Mouse (Mus musculus) lung, embryonic 14.5 days (tissue): ENCODE results near the gene E130114P18Rik. TPM values are rescaled to one million over a fixed set of nuclear protein-coding genes. Genes with fewer than 3 reads are reported as not detected.

ENCODE experiments used
- ATAC-seq: fragments of 200-750 bp; cut with Nextera tagmentation; 2 replicates; pipeline ENCODE4 v1.8.0; 2017; ENCODE audit warnings: mild to moderate bottlenecking, moderate TSS enrichment, moderate library complexity; ENCODE audit not compliant: insufficient read depth
- DNase-seq: peaks from one replicate; pipeline ENCODE4 v3.0.0-alpha.2; 2015
- H3K27ac ChIP-seq: fragments of 300-500 bp; sonication (generic); 2 replicates; pipeline ENCODE4 v1.5.1; 2014; ENCODE audit warnings: low read depth, mild to moderate bottlenecking, moderate library complexity
- H3K27me3 ChIP-seq: fragments of 300-500 bp; sonication (generic); 2 replicates; pipeline ENCODE4 v1.6.1; 2014; ENCODE audit warnings: low read length, control low read depth; ENCODE audit not compliant: insufficient read depth
- H3K36me3 ChIP-seq: fragments of 300-500 bp; sonication (generic); 2 replicates; pipeline ENCODE4 v1.6.1; 2014; ENCODE audit warnings: control low read depth; ENCODE audit not compliant: insufficient read depth
- H3K4me1 ChIP-seq: fragments of 300-500 bp; sonication (generic); 2 replicates; pipeline ENCODE4 v1.6.1; 2014; ENCODE audit warnings: antibody characterized with exemption, control low read depth; ENCODE audit not compliant: insufficient read depth
- H3K4me2 ChIP-seq: fragments of 300-500 bp; sonication (generic); 2 replicates; pipeline ENCODE4 v1.6.1; 2014; ENCODE audit warnings: mild to moderate bottlenecking
- H3K4me3 ChIP-seq: fragments of 300-500 bp; sonication (generic); 2 replicates; pipeline ENCODE4 v1.5.1; 2014; ENCODE audit warnings: low read depth, low read length
- H3K9ac ChIP-seq: fragments of 300-500 bp; sonication (generic); 2 replicates; pipeline ENCODE4 v1.6.1; 2014
- H3K9me3 ChIP-seq: fragments of 300-500 bp; sonication (generic); 2 replicates; pipeline ENCODE4 v1.6.1; 2016; ENCODE audit warnings: low read depth, low read length, control low read depth
- CTCF ChIP-seq: IDR thresholded peaks from 2 replicates; pipeline ENCODE4 v1.5.1; 2016; ENCODE audit warnings: antibody characterized with exemption, low read depth
- WGBS: fragments of 180-500 bp; shearing (Covaris S2); extraction: QIAGEN DNeasy Blood & Tissue Kit; methylation state at CpG from one replicate; pipeline ENCODE4 v1.1.7; 2014; 5-methylcytosine and 5-hydroxymethylcytosine counted together
- polyA plus RNA-seq: library from polyadenylated mRNA; unstranded; fragments of >200 nt; fragmentation: Nextera tagmentation; extraction: Ambion mirVana; gene quantifications from 2 replicates; pipeline ENCODE4 v1.2.1, GENCODE M21; 2014

The E130114P18Rik gene
- polyA plus RNA-seq, 1 experiment from 2014 or later = 0.84 TPM

GRCm38 (mm10) chr4:97695414-97696040, 82.4 kb downstream of the E130114P18Rik start:
- DNase-seq = peak; percentile 54
- Histone ChIP-seq H3K27ac (no peak overlapping the region), H3K4me3 (no peak overlapping the region), H3K9ac (no peak overlapping the region), H3K9me3 (no peaks in the 10 kb centered on the region), H3K27me3 (no peaks in the 10 kb centered on the region), H3K4me2 (no peak overlapping the region), H3K36me3 (no peaks in the 10 kb centered on the region), H3K4me1 (peaks cover 5% of the 10 kb centered on the region; the same call in 1 of the 2 replicates)
- 70% methylated on average over 7 of the region's 7 CpGs for WGBS
- no peak for ATAC-seq
- no peak for TF ChIP-seq CTCF

- TF ChIP-seq CTCF = no peak
- Histone ChIP-seq H3K27ac (no peak overlapping the region), H3K4me2 (no peak overlapping the region), H3K9me3 (no peaks in the 10 kb centered on the region), H3K9ac (no peak overlapping the region), H3K36me3 (no peaks in the 10 kb centered on the region), H3K27me3 (no peaks in the 10 kb centered on the region), H3K4me1 (peaks cover 5% of the 10 kb centered on the region), H3K4me3 (no peak overlapping the region)
- ATAC-seq (no peak), DNase-seq (no peak)
- WGBS = 71% methylated on average over 4 of the region's 4 CpGs
Measured at GRCm38 (mm10) chr4:97693931-97694330, 83.9 kb downstream of the E130114P18Rik start.

- TF ChIP-seq CTCF = no peak
- Histone ChIP-seq H3K4me3 (no peak overlapping the region), H3K9me3 (no peaks in the 10 kb centered on the region), H3K4me2 (no peak overlapping the region), H3K36me3 (no peaks in the 10 kb centered on the region), H3K9ac (no peak overlapping the region), H3K4me1 (peaks cover 5% of the 10 kb centered on the region), H3K27ac (no peak overlapping the region), H3K27me3 (no peaks in the 10 kb centered on the region)
- ATAC-seq (no peak), DNase-seq (no peak)
- WGBS = 83% methylated on average over 4 of the region's 4 CpGs
Measured at GRCm38 (mm10) chr4:97693054-97693453, 84.8 kb downstream of the E130114P18Rik start.

GRCm38 (mm10) chr4:97690384-97690766, 87.5 kb downstream of the E130114P18Rik start:
- DNase-seq (peak; percentile 84), ATAC-seq (peak; percentile 86)
- Histone ChIP-seq H3K4me3 (no peak overlapping the region), H3K27ac (peak overlapping the region; percentile 64), H3K36me3 (no peaks in the 10 kb centered on the region), H3K4me1 (peaks cover 5% of the 10 kb centered on the region), H3K9ac (no peak overlapping the region), H3K4me2 (0 out of 2 replicates have a peak overlapping the region, but pooled peaks have one; percentile 10), H3K9me3 (no peaks in the 10 kb centered on the region), H3K27me3 (no peaks in the 10 kb centered on the region)
- TF ChIP-seq CTCF = no peak
- 50% methylated on average over 7 of the region's 7 CpGs for WGBS

- 0 out of 2 replicates have a peak overlapping the region, but pooled peaks have one; percentile 10 for H3K4me2 ChIP-seq
- no peaks in the 10 kb centered on the region for H3K27me3 ChIP-seq
- peak overlapping the region; percentile 64 for H3K27ac ChIP-seq
- H3K9ac ChIP-seq = no peak overlapping the region
- H3K4me3 ChIP-seq = no peak overlapping the region
- WGBS = 27% methylated on average over 8 of the region's 8 CpGs
- peak; percentile 80 for DNase-seq
- H3K9me3 ChIP-seq = no peaks in the 10 kb centered on the region
- peak; percentile 98 for ATAC-seq
- H3K36me3 ChIP-seq = no peaks in the 10 kb centered on the region
- H3K4me1 ChIP-seq = peaks cover 5% of the 10 kb centered on the region
- no peak for TF ChIP-seq CTCF
Measured at GRCm38 (mm10) chr4:97689456-97690383, 88.2 kb downstream of the E130114P18Rik start.

- H3K4me3 ChIP-seq = no peak overlapping the region
- no peaks in the 10 kb centered on the region for H3K9me3 ChIP-seq
- H3K4me1 ChIP-seq = peaks cover 5% of the 10 kb centered on the region
- ATAC-seq (no peak), DNase-seq (no peak)
- WGBS = 92% methylated on average over 5 of the region's 5 CpGs
- H3K27me3 ChIP-seq = no peaks in the 10 kb centered on the region
- no peaks in the 10 kb centered on the region for H3K36me3 ChIP-seq
- TF ChIP-seq CTCF = no peak
- no peak overlapping the region for H3K27ac ChIP-seq
- no peak overlapping the region for H3K4me2 ChIP-seq
- H3K9ac ChIP-seq = no peak overlapping the region
Measured at GRCm38 (mm10) chr4:97686020-97686419, 91.9 kb downstream of the E130114P18Rik start.

GRCm38 (mm10) chr4:97676579-97676937, 101.3 kb downstream of the E130114P18Rik start:
- ATAC-seq = no peak
- no peak for TF ChIP-seq CTCF
- Histone ChIP-seq H3K27me3 (no peaks in the 10 kb centered on the region), H3K27ac (no peak overlapping the region), H3K4me1 (no peaks in the 10 kb centered on the region), H3K9ac (no peak overlapping the region), H3K4me3 (no peak overlapping the region), H3K4me2 (no peak overlapping the region), H3K9me3 (no peaks in the 10 kb centered on the region), H3K36me3 (no peaks in the 10 kb centered on the region)
- DNase-seq = no peak
- whole genome bisulfite sequencing = 24% methylated on average over 2 of the region's 2 CpGs
